Mouse (Mus musculus) lung, adult 18-20 months (tissue): Measurements from ENCODE around the gene Tmem201.
A peak's percentile ranks its signal among the peaks of the same experiment; 100 is the strongest.

Experiments used
- DNase-seq, 2 experiments: peaks; one replicate each; pipeline ENCODE4 v3.0.0; 2022; ENCODE audit warnings: mixed read lengths in 2 of 2

Tmem201 gene

DNA sequence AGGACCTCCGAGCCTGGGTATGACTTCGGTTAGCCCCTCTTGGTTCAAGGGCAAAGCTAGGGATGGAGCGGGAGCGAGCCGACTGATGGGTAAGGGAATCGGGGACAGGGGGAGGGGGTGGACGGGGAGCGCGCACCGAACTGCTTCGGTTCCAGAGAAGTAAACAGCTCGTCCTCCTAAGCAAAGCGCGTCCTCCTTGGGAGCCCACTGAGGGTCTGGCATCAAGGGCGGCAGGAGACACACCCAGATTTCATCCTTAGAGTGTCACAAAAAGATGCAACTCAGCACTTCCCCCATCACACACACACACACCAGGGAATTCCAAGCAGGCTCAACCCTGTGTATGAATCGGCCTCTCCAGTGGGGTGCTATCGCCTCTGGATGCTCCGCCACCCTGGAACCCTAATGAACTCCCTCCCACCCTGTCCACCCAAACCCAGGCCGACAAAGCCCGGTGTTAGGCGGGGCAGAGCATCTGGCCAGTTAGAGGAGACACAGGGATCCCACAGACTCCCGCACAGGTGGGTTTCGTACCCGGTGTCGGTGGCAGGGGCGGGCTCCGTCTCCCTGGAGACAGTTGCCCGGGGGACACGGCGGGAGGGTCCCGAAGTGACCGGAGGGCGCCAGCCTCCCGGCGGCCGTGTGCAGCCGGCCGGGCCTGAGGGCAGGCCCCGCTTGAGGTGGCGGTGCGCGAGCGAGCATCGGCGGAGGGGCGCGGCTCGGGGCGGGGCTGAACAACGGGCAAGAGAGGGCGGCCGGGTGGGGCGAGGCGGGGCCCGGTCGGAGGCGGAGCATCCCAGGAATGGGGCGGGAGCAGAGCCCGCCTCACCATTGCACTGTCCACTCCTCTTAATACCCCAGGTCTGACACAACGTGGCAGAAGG lies 62.2 kb downstream of the Tmem201 start:
- DNase-seq, result peak; percentile 80 to 86

DNA sequence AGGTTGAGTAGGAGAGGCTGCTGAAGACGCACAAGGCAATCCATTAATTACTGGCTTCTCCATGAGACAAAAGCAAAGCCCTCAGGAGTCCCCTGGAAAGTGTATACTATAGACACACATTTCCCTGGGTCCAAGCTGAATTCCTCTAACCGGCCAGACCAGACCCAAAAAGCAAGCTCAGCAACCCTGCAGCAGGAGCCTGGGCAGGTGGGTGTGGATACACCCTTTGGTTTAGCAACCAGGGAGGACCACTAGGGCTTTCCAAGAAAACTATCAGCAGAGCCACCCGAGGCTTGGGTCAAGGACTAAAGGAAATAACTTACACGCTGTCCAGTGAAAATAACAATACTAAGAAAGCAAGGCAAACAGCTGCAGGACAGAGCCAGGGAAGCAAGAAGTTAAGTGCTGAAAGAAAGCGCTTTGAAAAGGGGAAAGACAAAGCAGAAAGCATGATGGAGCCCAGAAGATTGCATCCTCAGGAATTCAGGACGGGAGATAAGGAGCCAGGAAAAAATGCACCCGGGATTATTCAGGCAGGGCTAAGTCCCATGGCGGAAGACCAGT lies 62.9 kb downstream of the Tmem201 start:
- DNase-seq, result no peak

- no peak for DNase-seq
These were observed 65.1 kb downstream of the Tmem201 start for GRCm38 (mm10) chr4:149672747-149673146.

GRCm38 (mm10) chr4:149671175-149671574 lies 66.7 kb downstream of the Tmem201 start:
- DNase-seq, result no peak

GRCm38 (mm10) chr4:149665692-149666090 lies 72.2 kb downstream of the Tmem201 start:
- DNase-seq, result no peak
